Mouse (Mus musculus) neural tube, embryonic 11.5 days (tissue): ENCODE results near the gene Cep83. TPM values are rescaled to one million over a fixed set of nuclear protein-coding genes. Genes with fewer than 3 reads are reported as not detected.
A peak's percentile ranks its signal among the peaks of the same experiment; 100 is the strongest.

Experiments
- ATAC-seq: fragments of 200-750 bp; cut with Nextera tagmentation; 2 replicates; pipeline ENCODE4 v1.8.0; 2017; ENCODE audit warnings: moderate number of reproducible peaks, mild to moderate bottlenecking, moderate TSS enrichment, moderate library complexity; ENCODE audit not compliant: insufficient read depth, low FRiP score, low TSS enrichment
- DNase-seq: peaks from one replicate; pipeline ENCODE4 v3.0.0-alpha.2; 2015; ENCODE audit warnings: low spot score
- H3K27ac ChIP-seq: fragments of 300-500 bp; sonication (generic); 2 replicates; pipeline ENCODE4 v1.5.1; 2014; ENCODE audit warnings: low read depth, mild to moderate bottlenecking, low read length
- H3K27me3 ChIP-seq: fragments of 300-500 bp; sonication (generic); 2 replicates; pipeline ENCODE4 v1.6.1; 2014; ENCODE audit warnings: mild to moderate bottlenecking, low read length, mixed read lengths; ENCODE audit not compliant: control insufficient read depth, insufficient read depth
- H3K36me3 ChIP-seq: fragments of 300-500 bp; sonication (generic); 2 replicates; pipeline ENCODE4 v1.6.1; 2014; ENCODE audit warnings: mild to moderate bottlenecking, low read length, moderate library complexity, mixed read lengths; ENCODE audit not compliant: control insufficient read depth, insufficient read depth
- H3K4me1 ChIP-seq: fragments of 300-500 bp; sonication (generic); 2 replicates; pipeline ENCODE4 v1.6.1; 2014; ENCODE audit warnings: low read length, mixed read lengths; ENCODE audit not compliant: control insufficient read depth, insufficient read depth
- H3K4me2 ChIP-seq: fragments of 300-500 bp; sonication (generic); 2 replicates; pipeline ENCODE4 v1.6.1; 2014; ENCODE audit warnings: low read depth, mild to moderate bottlenecking, moderate library complexity
- H3K4me3 ChIP-seq: fragments of 300-500 bp; sonication (generic); 2 replicates; pipeline ENCODE4 v1.5.1; 2014; ENCODE audit warnings: low read depth, low read length
- H3K9ac ChIP-seq: fragments of 300-500 bp; sonication (generic); 2 replicates; pipeline ENCODE4 v1.6.1; 2014; ENCODE audit warnings: mild to moderate bottlenecking, low read length
- H3K9me3 ChIP-seq: fragments of 300-500 bp; sonication (generic); 2 replicates; pipeline ENCODE4 v1.6.1; 2016; ENCODE audit warnings: low read length; ENCODE audit not compliant: control insufficient read depth
- WGBS: fragments of 180-500 bp; shearing (Covaris S2); extraction: QIAGEN DNeasy Blood & Tissue Kit; methylation state at CpG from one replicate; pipeline ENCODE4 v1.1.7; 2014; 5-methylcytosine and 5-hydroxymethylcytosine counted together
- polyA plus RNA-seq: library from polyadenylated mRNA; unstranded; fragments of >200 nt; fragmentation: Nextera tagmentation; extraction: Ambion mirVana; gene quantifications from 2 replicates; pipeline ENCODE4 v1.2.1, GENCODE M21; 2014

Gene Cep83
- polyA plus RNA-seq, 1 experiment from 2014 or later = 25.3 TPM

- no peaks in the 10 kb centered on the region for H3K36me3 ChIP-seq
- no peaks in the 10 kb centered on the region for H3K27me3 ChIP-seq
- WGBS = 64% methylated on average over 7 of the region's 7 CpGs
- no peak overlapping the region for H3K4me3 ChIP-seq
- no peak for DNase-seq
- H3K27ac ChIP-seq = no peak overlapping the region
- no peaks in the 10 kb centered on the region for H3K9me3 ChIP-seq
- H3K4me2 ChIP-seq = no peak overlapping the region
- no peak for ATAC-seq
- H3K9ac ChIP-seq = no peak overlapping the region
- no peaks in the 10 kb centered on the region for H3K4me1 ChIP-seq
These were observed 121.6 kb downstream of the Cep83 start for GRCm38 (mm10) chr10:94809946-94810472.

DNA sequence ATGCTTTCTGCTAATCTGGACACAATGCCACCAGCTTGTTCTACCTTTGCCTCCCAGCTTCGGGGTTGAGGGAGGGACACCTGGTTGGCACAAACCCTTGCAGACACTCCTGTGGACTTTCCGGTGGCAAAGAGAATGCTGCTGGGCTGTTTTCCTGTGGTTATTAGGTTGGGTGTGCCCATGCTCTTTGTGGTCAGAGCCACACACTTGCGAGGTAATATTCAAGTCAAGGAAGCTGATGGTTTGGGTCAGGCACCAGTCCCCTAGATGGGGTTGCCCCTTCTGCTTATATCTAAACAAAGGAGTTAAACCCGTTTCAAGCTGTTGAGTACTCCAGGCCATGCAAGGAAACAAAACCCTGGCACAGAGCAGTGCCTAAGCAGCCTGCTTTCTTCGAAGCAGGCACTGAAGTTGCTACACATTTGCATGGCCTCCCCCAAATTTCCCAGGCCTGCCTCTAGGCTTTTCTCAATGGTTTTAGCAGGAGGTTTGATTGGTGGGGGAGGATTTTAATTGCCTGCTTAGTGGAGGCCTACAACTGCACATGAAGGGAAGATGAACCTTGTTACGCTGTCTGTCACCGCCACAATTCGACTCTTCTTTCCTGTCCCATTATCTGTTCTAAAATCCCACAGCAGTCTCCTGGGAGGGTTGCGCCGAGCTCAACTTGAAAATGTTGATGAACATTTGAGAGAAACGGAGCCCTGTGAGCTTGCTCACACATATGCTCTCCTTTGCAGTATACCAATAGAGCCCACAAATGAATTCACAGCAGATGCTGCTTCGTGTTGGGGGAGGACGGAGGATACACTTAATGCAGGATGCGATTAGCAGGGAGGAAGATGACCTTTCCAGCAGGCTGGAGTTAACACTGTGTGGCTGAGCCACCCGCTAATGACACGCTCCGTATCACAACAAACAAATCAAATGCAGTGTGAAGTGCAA lies 123.7 kb downstream of the Cep83 start:
- H3K27me3 ChIP-seq = no peaks in the 10 kb centered on the region
- H3K9ac ChIP-seq = no peak overlapping the region
- 63% methylated on average over 17 of the region's 17 CpGs for whole genome bisulfite sequencing
- H3K27ac ChIP-seq = no peak overlapping the region
- no peaks in the 10 kb centered on the region for H3K9me3 ChIP-seq
- H3K36me3 ChIP-seq = no peaks in the 10 kb centered on the region
- H3K4me3 ChIP-seq = no peak overlapping the region
- H3K4me2 ChIP-seq = no peak overlapping the region
- no peak for ATAC-seq
- DNase-seq = no peak
- H3K4me1 ChIP-seq = no peaks in the 10 kb centered on the region

DNA sequence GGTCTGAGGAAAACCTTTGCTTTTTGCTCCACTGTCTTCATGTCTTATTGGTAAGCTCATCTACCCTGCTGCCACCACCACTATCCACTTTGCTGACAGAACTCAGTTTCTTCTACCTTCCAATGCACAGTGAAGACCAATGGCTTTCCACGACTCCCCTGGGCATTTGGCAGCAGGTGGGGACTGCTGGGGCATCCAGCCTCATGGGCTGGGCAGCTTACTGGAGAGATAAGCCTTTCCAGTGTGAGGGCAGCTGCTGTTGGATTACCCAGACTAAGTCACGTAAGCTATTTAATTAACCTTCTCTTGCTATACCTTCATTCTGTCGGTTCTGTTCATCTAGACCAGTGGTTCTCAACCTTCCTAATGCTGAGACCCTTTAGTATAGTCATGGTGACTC lies 129.7 kb downstream of the Cep83 start:
- no peaks in the 10 kb centered on the region for H3K27me3 ChIP-seq
- H3K4me3 ChIP-seq = no peak overlapping the region
- WGBS = 92% methylated on average over 3 of the region's 3 CpGs
- no peak for ATAC-seq
- H3K4me2 ChIP-seq = no peak overlapping the region
- H3K4me1 ChIP-seq = no peaks in the 10 kb centered on the region; the same call in 1 of the 2 replicates
- H3K9ac ChIP-seq = no peak overlapping the region
- no peaks in the 10 kb centered on the region for H3K36me3 ChIP-seq
- H3K9me3 ChIP-seq = no peaks in the 10 kb centered on the region
- H3K27ac ChIP-seq = no peak overlapping the region
- no peak for DNase-seq

- Histone ChIP-seq H3K4me1 (no peaks in the 10 kb centered on the region; the same call in 1 of the 2 replicates), H3K27ac (no peak overlapping the region), H3K9ac (no peak overlapping the region), H3K4me2 (no peak overlapping the region), H3K36me3 (no peaks in the 10 kb centered on the region), H3K27me3 (no peaks in the 10 kb centered on the region), H3K4me3 (no peak overlapping the region), H3K9me3 (no peaks in the 10 kb centered on the region)
- 79% methylated on average over 17 of the region's 17 CpGs for WGBS
- DNase-seq (peak; percentile 40), ATAC-seq (no peak)
These were observed 130.6 kb downstream of the Cep83 start for GRCm38 (mm10) chr10:94818781-94819665.

GRCm38 (mm10) chr10:94823971-94824760 lies 135.7 kb downstream of the Cep83 start:
- H3K4me1 ChIP-seq = no peaks in the 10 kb centered on the region; the same call in 1 of the 2 replicates
- H3K4me2 ChIP-seq = no peak overlapping the region
- H3K27ac ChIP-seq = no peak overlapping the region
- DNase-seq (no peak), ATAC-seq (no peak)
- WGBS = 61% methylated on average over 11 of the region's 11 CpGs
- no peaks in the 10 kb centered on the region for H3K36me3 ChIP-seq
- H3K9me3 ChIP-seq = no peaks in the 10 kb centered on the region
- no peak overlapping the region for H3K4me3 ChIP-seq
- no peaks in the 10 kb centered on the region for H3K27me3 ChIP-seq
- H3K9ac ChIP-seq = no peak overlapping the region

DNA sequence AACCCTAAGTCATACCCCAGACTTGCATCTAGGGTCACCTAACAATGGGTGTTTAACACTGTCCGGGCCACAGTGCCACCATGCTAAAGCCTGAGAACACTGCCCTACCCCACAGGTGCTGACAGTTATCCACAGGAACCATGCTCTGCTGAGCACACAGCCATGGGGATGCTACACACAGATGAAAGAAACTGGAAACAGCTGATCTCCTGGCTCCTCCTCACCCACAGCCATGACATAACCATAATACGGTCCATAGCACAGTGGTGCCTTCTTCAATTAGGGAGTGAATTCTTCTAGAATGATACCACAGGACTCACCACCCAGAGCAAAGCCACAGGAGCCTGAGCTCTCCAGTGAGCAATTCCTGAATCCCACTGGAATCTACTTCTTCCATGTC lies 137.5 kb downstream of the Cep83 start:
- 96% methylated on average over 2 of the region's 2 CpGs for WGBS
- H3K27ac ChIP-seq = no peak overlapping the region
- no peaks in the 10 kb centered on the region for H3K36me3 ChIP-seq
- H3K9ac ChIP-seq = no peak overlapping the region
- ATAC-seq = no peak
- H3K4me3 ChIP-seq = no peak overlapping the region
- H3K4me2 ChIP-seq = no peak overlapping the region
- H3K9me3 ChIP-seq = no peaks in the 10 kb centered on the region
- H3K27me3 ChIP-seq = no peaks in the 10 kb centered on the region
- no peak for DNase-seq
- H3K4me1 ChIP-seq = no peaks in the 10 kb centered on the region

DNA sequence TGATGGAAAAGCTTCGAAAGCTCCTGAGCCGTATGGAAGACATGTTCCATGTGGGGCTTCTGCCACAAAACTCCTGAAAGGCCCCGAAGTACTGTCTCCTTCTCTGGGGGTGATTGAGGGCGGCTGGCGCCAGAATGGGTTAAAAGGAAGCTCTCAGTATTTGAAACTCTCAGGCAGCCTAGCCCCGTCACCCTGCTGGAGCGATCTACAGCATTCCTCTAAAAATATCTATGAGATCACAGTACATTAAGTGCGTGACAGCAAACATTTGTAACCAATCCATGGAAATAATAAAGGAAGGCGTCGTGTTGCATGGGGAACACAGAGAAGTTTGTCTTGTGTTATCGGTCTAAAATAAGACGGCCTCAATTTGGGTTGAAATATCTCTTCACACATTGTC lies 138.0 kb downstream of the Cep83 start:
- Histone ChIP-seq H3K4me1 (no peaks in the 10 kb centered on the region), H3K9ac (no peak overlapping the region), H3K27ac (no peak overlapping the region), H3K9me3 (no peaks in the 10 kb centered on the region), H3K27me3 (no peaks in the 10 kb centered on the region), H3K4me2 (no peak overlapping the region), H3K4me3 (no peak overlapping the region), H3K36me3 (no peaks in the 10 kb centered on the region)
- DNase-seq (no peak), ATAC-seq (no peak)
- 91% methylated on average over 12 of the region's 12 CpGs for WGBS

- H3K4me2 ChIP-seq = no peak overlapping the region
These were observed 138.9 kb downstream of the Cep83 start for GRCm38 (mm10) chr10:94827325-94827724.

More at GRCm38 (mm10) chr10:94827325-94827724, 138.9 kb downstream of the Cep83 start:
- DNase-seq = no peak
- ATAC-seq = no peak
- H3K4me3 ChIP-seq = no peak overlapping the region
- WGBS = 95% methylated on average over 10 of the region's 10 CpGs
- H3K27me3 ChIP-seq = no peaks in the 10 kb centered on the region
- H3K36me3 ChIP-seq = no peaks in the 10 kb centered on the region
- no peaks in the 10 kb centered on the region for H3K9me3 ChIP-seq
- H3K9ac ChIP-seq = no peak overlapping the region
- no peaks in the 10 kb centered on the region for H3K4me1 ChIP-seq
- H3K27ac ChIP-seq = no peak overlapping the region
